Mouse (Mus musculus): ENCODE data around the gene Hsd17b12. TPM values are rescaled to one million over a fixed set of nuclear protein-coding genes. Genes with fewer than 3 reads are reported as not detected.

The Hsd17b12 gene
- polyA plus RNA-seq (2014; fragmentation: Nextera tagmentation; extraction: Ambion mirVana), result 120 and 122 TPM in 2 replicates

DNA sequence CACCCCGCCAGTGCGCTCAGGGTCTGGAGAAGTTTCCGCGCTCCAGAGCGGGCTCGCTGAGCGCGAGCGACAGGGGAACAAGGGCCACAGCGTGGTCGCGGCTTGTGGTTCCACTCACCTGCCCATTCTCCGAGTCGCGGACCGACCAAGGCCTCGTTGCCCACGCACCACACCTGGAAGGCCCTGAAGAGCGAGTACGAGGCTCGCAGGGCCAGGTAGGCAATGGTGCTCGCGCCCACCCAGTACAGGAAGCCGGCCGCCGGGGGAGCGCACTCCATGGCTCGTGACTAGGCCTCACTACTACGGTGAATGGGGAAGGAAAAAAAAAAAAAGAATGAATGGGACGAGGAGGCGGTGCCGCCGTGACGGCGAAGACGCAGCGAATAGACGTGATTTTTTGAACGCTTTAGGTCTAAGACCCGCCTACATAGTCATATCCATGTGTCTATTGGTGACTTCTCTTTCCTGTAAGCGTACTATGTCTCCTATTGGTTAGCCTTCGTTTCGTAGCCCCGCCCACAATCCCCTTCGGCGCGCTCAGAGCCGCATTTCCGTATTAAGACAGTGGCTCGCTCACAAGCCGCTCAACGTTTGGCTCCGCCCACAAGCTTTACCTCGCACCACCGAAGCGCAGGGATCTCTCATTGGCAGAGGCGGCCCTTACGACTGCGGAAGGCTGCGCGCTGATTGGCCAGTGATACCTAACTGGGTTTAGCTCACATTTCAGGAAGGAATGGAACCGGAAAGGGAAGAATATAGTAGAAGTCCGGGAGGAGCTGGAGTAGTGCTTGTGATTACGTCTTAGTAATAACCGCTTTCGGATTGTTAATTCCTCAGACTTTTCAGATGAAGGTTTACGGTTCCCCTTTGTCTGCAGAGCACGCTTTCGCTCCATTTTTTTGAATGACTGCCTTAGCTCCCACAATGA is at the start of gene Hsd17b12:
Hsd17b12 (minus strand) TSS at position 373 of the 928 bp plus-strand sequence.
- under 1% methylated on average over 69 of the region's 69 CpGs for WGBS
- Histone ChIP-seq H3K36me3 (ENCODE audit: control insufficient read depth, insufficient read depth, low read length) (no peaks in the 10 kb centered on the region), H3K4me2 (ENCODE audit: low read depth) (peak within 1 kb of the TSS; percentile 55), H3K4me1 (ENCODE audit: control insufficient read depth, insufficient read depth, low read length) (peaks cover 5% of the 10 kb centered on the region; the same call in 1 of the 2 replicates), H3K4me3 (ENCODE audit: low read depth, low read length) (peak within 1 kb of the TSS; percentile 90), H3K9me3 (ENCODE audit: control insufficient read depth, low read length) (no peaks in the 10 kb centered on the region), H3K27ac (ENCODE audit: low read depth, low read length) (peak within 1 kb of the TSS; percentile 90), H3K27me3 (ENCODE audit: control insufficient read depth, insufficient read depth, low read length) (no peaks in the 10 kb centered on the region), H3K9ac (ENCODE audit: low read length) (peak within 1 kb of the TSS; percentile 93)
- DNase-seq (ENCODE audit: low spot score), result peak; percentile 100
- ATAC-seq (ENCODE audit: insufficient read depth, low FRiP score, low TSS enrichment), result peak; percentile 99

DNA sequence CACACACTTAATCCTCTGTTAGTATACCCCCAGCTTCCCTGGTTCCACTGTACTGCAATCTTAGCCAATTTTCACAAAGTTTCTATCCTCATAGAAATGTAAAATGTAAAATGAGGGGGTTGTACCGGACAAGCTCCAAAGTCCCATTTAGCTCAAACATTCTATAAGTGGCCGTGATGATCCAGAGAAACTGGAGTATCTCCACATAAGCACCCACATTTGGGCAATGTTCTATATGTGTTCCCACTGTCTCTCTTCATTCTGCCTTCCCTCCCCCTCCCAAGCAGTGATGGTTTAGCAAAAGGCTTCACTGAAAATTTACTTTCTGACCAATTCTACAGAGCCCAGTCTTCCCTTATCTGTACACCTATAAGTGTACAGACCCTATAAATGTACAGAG is 27.1 kb upstream of the Hsd17b12 start:
- Histone ChIP-seq H3K4me1 (ENCODE audit: control insufficient read depth, insufficient read depth, low read length) (0 out of 2 replicates have a peak, but pooled peaks cover 2% of the 10 kb centered on the region), H3K4me2 (ENCODE audit: low read depth) (no peak overlapping the region), H3K4me3 (ENCODE audit: low read depth, low read length) (no peak overlapping the region), H3K27me3 (ENCODE audit: control insufficient read depth, insufficient read depth, low read length) (no peaks in the 10 kb centered on the region), H3K9ac (ENCODE audit: low read length) (no peak overlapping the region), H3K27ac (ENCODE audit: low read depth, low read length) (no peak overlapping the region), H3K9me3 (ENCODE audit: control insufficient read depth, low read length) (no peaks in the 10 kb centered on the region), H3K36me3 (ENCODE audit: control insufficient read depth, insufficient read depth, low read length) (no peaks in the 10 kb centered on the region)
- ATAC-seq (ENCODE audit: insufficient read depth, low FRiP score, low TSS enrichment), result no peak
- 81% methylated on average over 2 of the region's 2 CpGs for WGBS
- no peak for DNase-seq (ENCODE audit: low spot score)

DNA sequence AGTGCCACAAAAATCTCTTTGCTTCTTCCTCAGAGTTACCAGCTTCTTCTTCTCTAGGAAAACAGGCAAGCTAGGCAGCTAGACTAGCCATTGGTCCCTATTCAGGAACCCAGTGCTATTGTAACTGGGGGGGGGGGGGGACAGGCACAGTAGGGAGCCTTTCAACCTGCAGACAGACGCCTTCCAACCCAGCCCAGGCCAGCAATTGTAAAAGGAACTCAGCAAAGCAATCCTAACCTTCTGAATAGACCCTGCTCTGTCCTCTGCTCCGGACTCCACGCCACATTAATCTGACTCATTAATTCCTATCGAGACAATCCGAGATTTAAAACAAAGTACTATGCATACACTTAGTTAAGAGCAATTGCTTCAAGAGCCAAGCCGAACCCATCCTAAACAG is 26.4 kb upstream of the Hsd17b12 start:
- Histone ChIP-seq H3K36me3 (ENCODE audit: control insufficient read depth, insufficient read depth, low read length) (no peaks in the 10 kb centered on the region), H3K4me2 (ENCODE audit: low read depth) (no peak overlapping the region), H3K9me3 (ENCODE audit: control insufficient read depth, low read length) (no peaks in the 10 kb centered on the region), H3K27me3 (ENCODE audit: control insufficient read depth, insufficient read depth, low read length) (no peaks in the 10 kb centered on the region), H3K4me1 (ENCODE audit: control insufficient read depth, insufficient read depth, low read length) (0 out of 2 replicates have a peak, but pooled peaks cover 2% of the 10 kb centered on the region), H3K9ac (ENCODE audit: low read length) (no peak overlapping the region), H3K27ac (ENCODE audit: low read depth, low read length) (no peak overlapping the region), H3K4me3 (ENCODE audit: low read depth, low read length) (no peak overlapping the region)
- 15% methylated on average over 6 of the region's 6 CpGs for WGBS
- DNase-seq (ENCODE audit: low spot score) (no peak), ATAC-seq (ENCODE audit: insufficient read depth, low FRiP score, low TSS enrichment) (peak; percentile 55; the same call in 1 of the 2 replicates)

DNA sequence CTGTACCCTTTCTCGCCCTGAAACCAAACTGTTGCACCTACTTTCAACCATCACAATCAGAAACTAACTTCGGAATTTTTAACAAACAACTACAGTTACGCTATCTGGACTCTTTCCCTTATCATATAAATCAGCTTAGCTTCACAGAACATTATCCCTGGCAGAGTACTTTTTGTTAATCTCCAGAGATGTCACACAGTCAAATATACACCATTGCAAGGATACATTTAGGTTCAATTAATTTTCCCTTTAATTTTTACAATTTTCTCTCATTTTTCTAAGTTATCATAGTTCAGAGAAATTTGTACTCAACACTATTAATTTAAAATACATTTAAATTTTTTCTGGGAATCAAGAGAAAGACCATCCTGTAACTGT is 21.3 kb upstream of the Hsd17b12 start:
- Histone ChIP-seq H3K9me3 (ENCODE audit: control insufficient read depth, low read length) (no peaks in the 10 kb centered on the region), H3K4me3 (ENCODE audit: low read depth, low read length) (peak overlapping the region; percentile 96), H3K36me3 (ENCODE audit: control insufficient read depth, insufficient read depth, low read length) (no peaks in the 10 kb centered on the region), H3K27ac (ENCODE audit: low read depth, low read length) (no peak overlapping the region), H3K4me1 (ENCODE audit: control insufficient read depth, insufficient read depth, low read length) (peaks cover 7% of the 10 kb centered on the region), H3K9ac (ENCODE audit: low read length) (no peak overlapping the region), H3K4me2 (ENCODE audit: low read depth) (no peak overlapping the region), H3K27me3 (ENCODE audit: control insufficient read depth, insufficient read depth, low read length) (no peaks in the 10 kb centered on the region)
- DNase-seq (ENCODE audit: low spot score), result no peak
- 0% methylated on average over 3 of the region's 3 CpGs for WGBS
- ATAC-seq (ENCODE audit: insufficient read depth, low FRiP score, low TSS enrichment), result no peak; the same call in 1 of the 2 replicates

DNA sequence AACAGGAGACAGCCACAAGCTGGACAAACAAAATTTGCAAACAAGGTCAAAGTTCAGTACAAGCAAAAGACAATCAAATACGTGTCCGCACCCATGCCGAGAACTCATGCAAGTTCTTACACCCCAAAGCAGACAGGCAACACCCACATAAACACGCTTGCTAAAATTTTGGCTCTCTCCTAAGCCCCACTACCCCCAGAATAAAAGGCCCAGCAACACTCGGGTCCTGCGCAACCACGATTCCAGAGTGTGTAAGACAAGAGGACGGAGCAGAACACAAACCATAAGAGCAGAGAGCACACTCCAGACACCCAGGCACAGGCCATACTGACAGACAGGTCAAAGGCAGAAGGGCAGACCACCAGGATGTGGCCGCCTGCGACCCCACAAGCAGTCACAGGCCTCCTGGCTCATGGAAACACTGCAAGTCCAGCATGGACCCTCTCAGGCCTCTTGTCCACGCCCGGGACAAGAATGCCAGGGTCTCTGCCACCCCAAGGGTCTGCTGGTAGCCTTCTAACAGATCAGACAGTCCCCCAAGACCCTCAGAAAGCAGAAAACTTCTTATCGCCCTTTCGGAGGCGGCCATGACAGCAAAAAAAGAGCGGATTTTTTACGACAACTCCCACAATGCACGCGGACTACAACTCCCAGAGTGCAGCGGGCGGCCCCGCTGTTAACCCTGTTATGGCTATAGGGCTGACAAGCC is 20.7 kb upstream of the Hsd17b12 start:
- peak overlapping the region; percentile 96 for H3K4me3 ChIP-seq (ENCODE audit: low read depth, low read length)
- no peaks in the 10 kb centered on the region for H3K36me3 ChIP-seq (ENCODE audit: control insufficient read depth, insufficient read depth, low read length)
- H3K27ac ChIP-seq (ENCODE audit: low read depth, low read length), result no peak overlapping the region

DNA sequence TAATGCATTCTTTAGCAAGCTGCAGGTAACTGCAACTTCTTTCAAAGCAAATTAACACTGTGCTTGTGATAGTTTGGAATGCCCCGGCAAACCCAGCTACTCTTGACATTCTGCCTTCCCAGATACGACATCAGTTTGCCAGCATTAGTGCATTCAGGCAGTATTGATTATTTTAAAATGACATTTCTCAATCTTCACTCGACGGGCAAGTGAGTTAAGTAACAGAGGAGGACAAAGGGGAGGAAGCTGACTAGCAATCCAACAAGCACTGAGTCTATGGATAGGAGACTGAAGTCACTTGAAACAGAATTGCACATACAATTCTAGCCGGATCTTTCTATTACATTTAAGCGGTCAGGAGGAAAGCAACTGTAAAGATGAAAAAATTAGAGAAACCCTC is 19.5 kb upstream of the Hsd17b12 start:
- Histone ChIP-seq H3K27me3 (ENCODE audit: control insufficient read depth, insufficient read depth, low read length) (no peaks in the 10 kb centered on the region), H3K4me1 (ENCODE audit: control insufficient read depth, insufficient read depth, low read length) (peaks cover 5% of the 10 kb centered on the region), H3K4me2 (ENCODE audit: low read depth) (no peak overlapping the region), H3K4me3 (ENCODE audit: low read depth, low read length) (no peak overlapping the region), H3K9ac (ENCODE audit: low read length) (no peak overlapping the region), H3K9me3 (ENCODE audit: control insufficient read depth, low read length) (no peaks in the 10 kb centered on the region), H3K27ac (ENCODE audit: low read depth, low read length) (no peak overlapping the region), H3K36me3 (ENCODE audit: control insufficient read depth, insufficient read depth, low read length) (no peaks in the 10 kb centered on the region)
- DNase-seq (ENCODE audit: low spot score) (no peak), ATAC-seq (ENCODE audit: insufficient read depth, low FRiP score, low TSS enrichment) (no peak)
- 85% methylated on average over 6 of the region's 6 CpGs for WGBS

More for the DNA sequence above, 20.7 kb upstream of the Hsd17b12 start:
- peak; percentile 91 for DNase-seq (ENCODE audit: low spot score)
- Histone ChIP-seq H3K4me2 (ENCODE audit: low read depth) (peak overlapping the region; percentile 91), H3K27me3 (ENCODE audit: control insufficient read depth, insufficient read depth, low read length) (no peaks in the 10 kb centered on the region), H3K9me3 (ENCODE audit: control insufficient read depth, low read length) (no peaks in the 10 kb centered on the region), H3K4me1 (ENCODE audit: control insufficient read depth, insufficient read depth, low read length) (peaks cover 5% of the 10 kb centered on the region), H3K9ac (ENCODE audit: low read length) (peak overlapping the region; percentile 92)
- peak; percentile 98 for ATAC-seq (ENCODE audit: insufficient read depth, low FRiP score, low TSS enrichment)
- 2% methylated on average over 22 of the region's 22 CpGs for WGBS

DNA sequence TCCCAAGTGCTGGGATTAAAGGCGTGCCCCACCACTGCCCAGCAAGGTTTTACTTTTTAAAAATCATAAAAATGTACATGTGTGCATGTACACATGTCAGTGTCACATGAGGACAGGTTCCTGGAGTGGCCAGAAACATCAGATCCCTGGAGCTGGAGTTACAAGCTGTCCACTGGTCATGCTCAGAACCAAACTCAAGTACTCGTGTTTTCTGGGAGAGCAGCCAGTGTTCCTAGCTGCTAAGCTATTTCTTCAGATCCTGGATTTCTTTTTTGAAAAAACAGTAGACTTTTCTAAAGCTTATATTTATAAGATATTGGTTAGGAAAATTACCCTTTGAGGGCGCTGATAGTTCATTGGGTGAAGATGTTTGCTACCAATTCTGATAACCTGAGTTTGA is 18.6 kb upstream of the Hsd17b12 start:
- Histone ChIP-seq H3K9me3 (ENCODE audit: control insufficient read depth, low read length) (no peaks in the 10 kb centered on the region), H3K27me3 (ENCODE audit: control insufficient read depth, insufficient read depth, low read length) (no peaks in the 10 kb centered on the region), H3K4me1 (ENCODE audit: control insufficient read depth, insufficient read depth, low read length) (peaks cover 5% of the 10 kb centered on the region), H3K27ac (ENCODE audit: low read depth, low read length) (no peak overlapping the region), H3K9ac (ENCODE audit: low read length) (no peak overlapping the region), H3K36me3 (ENCODE audit: control insufficient read depth, insufficient read depth, low read length) (no peaks in the 10 kb centered on the region), H3K4me2 (ENCODE audit: low read depth) (no peak overlapping the region), H3K4me3 (ENCODE audit: low read depth, low read length) (no peak overlapping the region)
- ATAC-seq (ENCODE audit: insufficient read depth, low FRiP score, low TSS enrichment) (no peak), DNase-seq (ENCODE audit: low spot score) (no peak)
- 90% methylated on average over 3 of the region's 3 CpGs for WGBS

DNA sequence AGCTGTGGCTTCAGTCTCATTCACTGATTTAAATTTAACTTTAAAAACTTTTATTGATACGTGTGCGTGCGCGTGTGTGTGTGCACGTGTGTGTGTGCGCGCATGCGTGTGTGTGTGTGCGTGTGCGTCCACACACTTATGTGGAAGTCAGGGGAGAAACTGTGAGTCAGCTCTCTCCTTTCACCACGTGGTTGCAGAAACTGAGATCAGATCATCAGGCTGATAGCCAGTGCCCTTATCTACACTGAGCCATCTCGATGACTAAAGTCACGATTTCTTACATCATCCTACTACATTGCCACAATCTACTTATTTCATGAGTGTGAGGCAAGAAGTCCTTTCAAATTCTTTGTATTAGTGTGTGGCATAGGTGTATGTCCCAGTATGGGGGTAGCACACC is 15.8 kb upstream of the Hsd17b12 start:
- H3K27me3 ChIP-seq (ENCODE audit: control insufficient read depth, insufficient read depth, low read length), result no peaks in the 10 kb centered on the region
- no peak overlapping the region for H3K27ac ChIP-seq (ENCODE audit: low read depth, low read length)
- no peaks in the 10 kb centered on the region for H3K9me3 ChIP-seq (ENCODE audit: control insufficient read depth, low read length)
- no peak overlapping the region for H3K9ac ChIP-seq (ENCODE audit: low read length)
- ATAC-seq (ENCODE audit: insufficient read depth, low FRiP score, low TSS enrichment), result no peak
- no peak for DNase-seq (ENCODE audit: low spot score)
- no peaks in the 10 kb centered on the region for H3K36me3 ChIP-seq (ENCODE audit: control insufficient read depth, insufficient read depth, low read length)
- WGBS, result 93% methylated on average over 13 of the region's 13 CpGs
- no peak overlapping the region for H3K4me3 ChIP-seq (ENCODE audit: low read depth, low read length)
- no peak overlapping the region for H3K4me2 ChIP-seq (ENCODE audit: low read depth)
- peaks cover 5% of the 10 kb centered on the region for H3K4me1 ChIP-seq (ENCODE audit: control insufficient read depth, insufficient read depth, low read length)

Data from neural tube, embryonic 11.5 days (tissue).